Mouse (Mus musculus) adrenal gland, adult (tissue): ENCODE measurements around the gene Zfp169.

Source experiments
- DNase-seq, 2 experiments: peaks; one replicate each; pipeline ENCODE4 v3.0.0; 2022 to 2023; ENCODE audit warnings: low spot score in 1 of 2; ENCODE audit not compliant: inconsistent age in 2 of 2

The Zfp169 gene

GRCm38 (mm10) chr13:48513003-48513929 lies at the start of gene Zfp169, which contains the start of gene A830005F24Rik:
Gene Zfp169 (minus strand): TSS chr13:48513451.
Gene A830005F24Rik (plus strand): TSS chr13:48513570.
- DNase-seq = peak; percentile 88 to 95

DNA sequence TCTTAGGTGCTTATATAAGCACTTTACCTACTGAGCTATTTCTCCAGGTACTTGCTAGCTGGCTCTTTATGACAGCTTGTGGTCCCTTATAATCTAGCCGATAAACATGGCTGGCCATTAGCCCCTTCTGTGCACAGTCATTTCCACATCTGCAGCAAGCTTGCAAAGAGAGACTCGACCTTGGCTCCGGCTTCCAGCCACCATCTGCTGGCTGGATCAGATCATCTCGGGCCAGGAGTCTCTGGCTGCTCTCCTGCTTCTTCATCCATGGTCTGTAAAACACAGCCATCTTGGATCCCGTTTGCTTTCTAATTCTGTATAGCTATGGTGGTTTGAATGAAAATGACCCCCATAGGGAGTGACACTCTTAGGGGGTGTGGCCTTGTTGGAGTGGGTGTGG lies 49.1 kb upstream of the Zfp169 start:
- DNase-seq = peak in 1 of 2 experiments; percentile 40

GRCm38 (mm10) chr13:48561481-48561880 lies 48.2 kb upstream of the Zfp169 start:
- no peak for DNase-seq

GRCm38 (mm10) chr13:48555976-48556375 lies 42.7 kb upstream of the Zfp169 start:
- DNase-seq = no peak

- no peak for DNase-seq
Measured at GRCm38 (mm10) chr13:48554552-48554951, 41.3 kb upstream of the Zfp169 start.

- DNase-seq = peak in 1 of 2 experiments; percentile 67
Measured at GRCm38 (mm10) chr13:48553511-48553910, 40.3 kb upstream of the Zfp169 start.

DNA sequence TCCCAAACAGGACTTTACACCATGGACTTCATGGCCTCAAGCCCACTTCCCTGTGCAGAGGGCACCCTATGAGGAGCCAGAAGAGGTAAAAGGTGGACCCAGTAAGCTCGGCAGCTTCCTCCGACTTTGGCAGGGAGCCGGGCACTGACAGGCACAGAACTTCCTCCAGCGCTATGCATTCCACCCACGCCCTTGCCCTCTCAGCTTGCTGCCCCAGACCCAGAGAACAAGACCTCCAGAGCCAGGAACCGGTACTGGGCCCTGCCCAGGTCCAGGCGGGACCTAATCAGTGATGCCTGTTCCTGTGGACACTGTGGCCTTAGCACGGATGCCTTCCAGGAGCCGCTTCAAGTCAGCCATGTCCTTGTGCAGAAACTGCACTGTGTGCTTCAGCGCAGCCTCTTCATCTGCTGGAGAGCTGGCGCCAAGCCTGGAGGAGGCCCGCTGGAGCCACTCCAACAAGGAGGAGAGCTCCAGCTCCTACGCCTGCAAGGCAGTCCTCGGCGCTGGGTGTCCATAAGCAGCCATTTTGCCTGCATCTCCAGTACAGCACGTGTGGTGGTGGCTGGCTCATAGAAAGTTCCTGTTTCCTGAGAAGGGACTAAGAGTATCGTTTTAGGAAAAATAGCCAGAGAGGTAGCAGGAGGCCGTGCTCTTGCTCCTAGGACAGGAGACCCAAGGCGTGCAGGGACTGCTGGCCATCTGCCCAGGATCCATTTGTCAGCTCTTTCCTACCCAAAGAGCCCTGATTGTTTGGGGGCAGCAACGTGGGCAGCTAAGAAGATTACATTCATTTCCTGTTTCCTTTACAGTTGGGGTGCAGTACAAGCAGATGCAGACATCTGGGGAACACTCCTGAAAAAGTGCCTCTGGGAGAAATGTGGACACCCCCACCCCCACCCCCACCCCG lies 39.2 kb upstream of the Zfp169 start:
- peak; percentile 94 to 98 for DNase-seq

- DNase-seq = peak in 1 of 2 experiments; percentile 84
Measured at GRCm38 (mm10) chr13:48548296-48548695, 35.0 kb upstream of the Zfp169 start.

- peak in 1 of 2 experiments; percentile 57 for DNase-seq
Measured at GRCm38 (mm10) chr13:48547623-48548022, 34.4 kb upstream of the Zfp169 start.

GRCm38 (mm10) chr13:48546330-48546917 lies 33.2 kb upstream of the Zfp169 start:
- peak; percentile 100 for DNase-seq

GRCm38 (mm10) chr13:48545476-48546281 lies 32.4 kb upstream of the Zfp169 start:
- DNase-seq = peak; percentile 99

DNA sequence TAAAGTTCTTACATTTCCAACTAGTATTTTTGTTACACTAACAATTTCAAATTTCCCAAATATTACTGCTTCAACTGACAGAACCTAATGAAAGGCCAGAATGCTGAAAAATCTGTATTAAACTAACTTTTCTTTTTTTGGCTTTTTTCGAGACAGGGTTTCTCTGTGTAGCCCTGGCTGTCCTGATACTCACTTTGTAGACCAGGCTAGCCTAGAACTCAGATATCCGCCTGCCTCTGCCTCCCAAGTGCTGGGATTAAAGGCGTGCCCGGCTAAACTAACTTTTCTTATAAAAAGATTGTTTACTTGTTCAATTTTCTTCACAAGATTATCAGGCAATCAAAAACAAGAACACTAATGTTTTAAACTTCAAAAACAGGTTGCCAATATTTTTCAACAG lies 31.6 kb upstream of the Zfp169 start:
- no peak for DNase-seq

GRCm38 (mm10) chr13:48544391-48544790 lies 31.1 kb upstream of the Zfp169 start:
- no peak for DNase-seq

- DNase-seq = peak in 1 of 2 experiments; percentile 36
Measured at GRCm38 (mm10) chr13:48540488-48540887, 27.2 kb upstream of the Zfp169 start.

DNA sequence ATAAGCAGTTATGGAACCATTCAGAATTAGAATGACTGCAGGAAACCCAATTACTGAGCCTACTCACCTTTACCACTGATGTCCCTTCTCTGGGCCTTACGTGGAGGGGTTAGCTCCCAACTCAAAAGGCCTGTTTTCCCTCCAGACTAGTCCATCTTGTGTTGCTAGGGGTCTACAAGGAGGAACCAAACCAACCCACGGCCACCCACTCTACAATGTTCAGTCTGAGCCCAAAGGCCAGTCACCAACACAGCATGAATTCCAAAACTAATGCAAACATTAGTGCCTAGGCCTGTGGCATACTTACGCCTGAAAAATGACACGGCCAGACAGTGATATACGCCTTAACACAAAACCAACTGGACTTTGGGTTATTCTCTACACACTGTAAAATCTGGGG lies 20.2 kb upstream of the Zfp169 start:
- peak in 1 of 2 experiments; percentile 40 for DNase-seq

DNA sequence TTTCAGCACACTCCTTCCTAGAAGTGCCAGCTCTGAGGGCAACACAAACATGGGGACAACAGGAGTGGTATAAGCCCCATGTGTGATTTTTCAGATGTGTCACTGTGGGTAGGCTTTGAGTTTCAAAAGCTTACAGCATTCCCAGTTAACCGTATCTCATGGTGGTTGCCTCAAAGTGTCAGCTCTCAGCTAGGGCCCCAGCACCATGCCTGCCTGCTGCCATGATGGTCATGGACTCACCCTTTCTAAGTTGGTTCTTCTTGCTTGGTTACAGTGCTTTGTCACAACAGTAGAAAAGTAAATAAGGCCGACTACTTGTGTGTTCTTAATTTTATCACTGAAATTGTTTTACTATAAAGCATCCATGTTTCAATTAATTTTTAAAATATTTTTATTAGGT lies 18.2 kb upstream of the Zfp169 start:
- peak in 1 of 2 experiments; percentile 46 for DNase-seq

DNA sequence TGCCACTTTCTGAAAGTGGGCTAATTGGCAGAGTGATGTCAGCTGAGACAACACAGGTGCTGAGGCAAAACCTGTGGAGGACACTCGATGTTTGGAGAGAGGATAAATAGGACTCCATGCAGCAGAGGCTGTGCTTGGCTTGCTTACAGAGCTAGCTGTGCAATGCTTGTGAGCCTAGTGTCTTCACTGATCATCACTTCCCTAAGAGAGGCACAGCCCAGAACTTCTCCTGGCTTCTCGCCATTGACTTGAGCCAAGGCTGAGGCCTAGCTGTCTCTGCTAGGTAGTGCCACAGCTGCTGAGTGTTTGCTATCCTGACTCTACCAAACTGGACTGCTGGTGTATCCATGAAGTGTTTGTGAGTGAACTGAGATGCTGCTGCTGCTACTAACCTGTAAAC lies 17.4 kb upstream of the Zfp169 start:
- DNase-seq = peak; percentile 62 to 83

DNA sequence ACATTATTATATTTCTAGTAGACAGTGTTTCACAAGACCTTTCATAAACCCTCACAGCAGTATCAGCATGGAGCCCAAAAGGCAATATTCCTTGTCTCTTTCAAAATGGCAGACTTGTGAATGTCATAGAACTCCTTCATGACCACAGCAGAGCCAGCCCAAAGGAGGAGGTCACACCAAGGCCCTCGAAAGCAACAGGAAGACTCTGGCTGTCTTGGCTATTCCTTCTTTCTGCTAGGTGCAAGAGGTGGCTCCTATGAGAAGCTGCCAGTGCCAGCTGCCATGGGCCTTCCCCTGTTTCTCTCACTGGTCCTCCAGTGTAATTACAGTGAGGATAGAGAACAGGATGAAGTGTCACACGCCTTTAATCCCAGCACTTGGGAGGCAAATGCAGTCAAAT lies 15.8 kb upstream of the Zfp169 start:
- DNase-seq = peak in 1 of 2 experiments; percentile 56

- peak; percentile 68 to 90 for DNase-seq
Measured at GRCm38 (mm10) chr13:48528123-48528871, 15.0 kb upstream of the Zfp169 start.
